Mouse (Mus musculus): ENCODE data around the gene Trim32. TPM values are rescaled to one million over a fixed set of nuclear protein-coding genes. Genes with fewer than 3 reads are reported as not detected.

Gene Trim32
- polyA plus RNA-seq (2012; rRNA removed) = 36.0 and 50.5 TPM in 2 replicates

GRCm38 (mm10) chr4:65604504-65605150 lies at the start of gene Trim32:
Gene Trim32, plus strand, starts transcription at chr4:65604986.

